Mouse (Mus musculus) gastrocnemius, postnatal 25 days (tissue): ENCODE data around the gene Akr1a1. TPM values are rescaled to one million over a fixed set of nuclear protein-coding genes. Genes with fewer than 3 reads are reported as not detected.

Experiments
- DNase-seq: peaks from one replicate; pipeline ENCODE4 v3.0.0; 2022
- total RNA-seq, 2 experiments: library from RNA; stranded (reverse); gene quantifications; 1 replicate in 1 of 2; 2 replicates in 1 of 2; pipeline ENCODE4 v1.2.3; 2021

Gene Akr1a1
- total RNA-seq, 2 experiments from 2014 or later, result 175 to 184 TPM

- no peak for DNase-seq
These were observed 8.0 kb upstream of the Akr1a1 start for GRCm38 (mm10) chr4:116659474-116659873.

DNA sequence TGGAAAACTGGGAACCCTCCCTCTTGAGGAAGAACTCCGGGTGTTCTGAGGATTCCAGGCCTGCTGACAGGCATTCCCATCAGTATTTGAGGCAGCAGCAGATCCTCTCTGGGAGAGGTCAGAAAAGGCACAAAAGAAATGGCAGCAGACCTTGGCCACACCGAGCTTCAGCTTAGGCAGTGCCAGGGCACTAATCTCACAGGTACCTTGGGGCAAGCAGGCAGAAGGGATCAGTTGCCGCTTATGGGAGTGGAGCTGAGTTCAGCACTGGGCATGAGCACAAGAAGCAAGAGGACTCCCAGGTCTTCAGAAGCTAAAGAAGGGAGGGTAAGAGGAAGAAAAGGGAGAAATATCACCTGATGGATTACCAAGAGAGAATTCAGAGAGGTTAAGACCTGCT lies 6.5 kb upstream of the Akr1a1 start:
- DNase-seq, result no peak

GRCm38 (mm10) chr4:116655658-116656057 lies 4.2 kb upstream of the Akr1a1 start:
- DNase-seq, result no peak

DNA sequence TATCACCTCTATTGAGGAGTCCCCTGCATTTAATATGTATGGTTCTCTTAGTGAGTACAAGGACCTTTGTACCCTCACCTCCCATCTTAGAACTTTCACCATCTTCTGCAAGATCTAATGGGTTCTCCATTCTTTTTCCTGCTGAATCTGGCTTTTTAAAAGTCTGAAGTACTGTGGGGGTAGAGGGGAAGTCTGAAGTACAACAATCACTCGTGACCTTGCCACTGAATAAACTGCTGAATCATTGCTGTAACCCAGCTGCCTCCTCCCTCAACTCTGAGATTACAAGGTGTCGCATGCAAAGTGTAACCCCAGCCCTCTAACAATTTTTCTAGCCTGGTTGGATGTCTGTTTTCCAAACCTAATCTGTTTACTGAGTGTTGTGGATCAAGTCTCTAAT lies 3.6 kb upstream of the Akr1a1 start:
- no peak for DNase-seq

- no peak for DNase-seq
These were observed 1.7 kb upstream of the Akr1a1 start for GRCm38 (mm10) chr4:116653228-116653627.

GRCm38 (mm10) chr4:116651797-116652135 lies 286 bp upstream of the Akr1a1 start:
- DNase-seq, result no peak

DNA sequence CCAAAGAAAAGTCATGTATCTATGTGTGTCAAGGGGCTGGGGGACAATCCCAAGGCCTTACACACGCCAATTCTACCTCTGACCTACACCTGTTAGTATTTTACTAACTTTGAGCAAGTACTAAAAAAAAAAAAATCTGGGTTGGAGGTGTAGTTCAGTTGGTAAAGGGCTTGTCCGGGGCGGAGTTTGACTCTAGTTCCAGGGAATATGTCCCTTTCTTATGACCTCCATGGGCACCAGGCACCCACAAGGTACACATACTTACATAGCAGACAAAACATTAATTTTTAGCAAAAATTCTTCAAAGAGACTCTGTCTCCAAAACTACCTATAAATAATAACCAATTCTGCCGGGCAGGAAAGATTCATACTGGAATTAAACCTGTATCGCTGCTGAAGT lies 1.1 kb downstream of the Akr1a1 start:
- no peak for DNase-seq

GRCm38 (mm10) chr4:116649411-116649810 lies 2.1 kb downstream of the Akr1a1 start:
- DNase-seq, result no peak

- no peak for DNase-seq
These were observed 5.9 kb downstream of the Akr1a1 start for GRCm38 (mm10) chr4:116645624-116646023.

- no peak for DNase-seq
These were observed 7.2 kb downstream of the Akr1a1 start for GRCm38 (mm10) chr4:116644326-116644725.

GRCm38 (mm10) chr4:116642071-116642470 lies 9.4 kb downstream of the Akr1a1 start:
- DNase-seq, result no peak

DNA sequence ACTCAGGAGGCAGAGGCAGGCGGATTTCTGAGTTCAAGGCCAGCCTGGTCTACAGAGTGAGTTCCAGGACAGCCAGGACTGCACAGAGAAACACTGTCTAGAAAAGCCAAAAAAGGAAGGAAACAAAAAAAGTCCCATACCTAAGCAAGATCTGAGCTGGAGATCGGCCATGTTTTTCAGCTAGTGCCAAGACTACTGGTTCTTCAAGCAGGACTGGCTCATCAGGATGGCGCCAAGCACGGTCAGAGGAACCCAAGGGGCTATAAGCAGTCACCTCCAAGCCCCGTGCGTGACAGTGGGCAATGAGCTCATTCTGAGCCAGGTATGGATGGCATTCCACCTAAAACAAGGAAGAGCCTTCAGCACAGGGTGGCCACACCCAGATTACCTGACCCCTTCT lies 12.7 kb downstream of the Akr1a1 start:
- no peak for DNase-seq

DNA sequence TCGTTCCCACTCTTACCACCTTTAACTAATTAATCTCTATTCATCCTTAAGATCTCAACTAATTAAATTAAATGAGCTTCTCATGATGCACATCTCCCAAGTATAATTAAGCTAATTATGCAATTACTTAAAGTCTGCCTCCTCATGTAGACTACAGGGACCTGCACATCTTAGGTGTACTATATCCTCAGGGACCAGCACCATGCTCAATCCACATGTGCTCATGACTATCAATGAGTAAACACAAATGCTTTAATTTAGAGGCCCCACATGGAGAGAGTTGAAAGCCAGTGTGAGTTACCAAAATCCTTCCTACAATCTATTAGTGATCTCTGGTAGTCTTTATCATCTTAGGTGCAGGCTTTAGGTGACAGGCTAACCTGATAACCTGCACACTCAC lies 16.3 kb downstream of the Akr1a1 start:
- DNase-seq, result no peak

GRCm38 (mm10) chr4:116627722-116628662 lies 23.5 kb downstream of the Akr1a1 start, which contains the start of gene Nasp:
TSS of gene Nasp (minus strand) at chr4:116627941.
- DNase-seq, result peak; percentile 75

DNA sequence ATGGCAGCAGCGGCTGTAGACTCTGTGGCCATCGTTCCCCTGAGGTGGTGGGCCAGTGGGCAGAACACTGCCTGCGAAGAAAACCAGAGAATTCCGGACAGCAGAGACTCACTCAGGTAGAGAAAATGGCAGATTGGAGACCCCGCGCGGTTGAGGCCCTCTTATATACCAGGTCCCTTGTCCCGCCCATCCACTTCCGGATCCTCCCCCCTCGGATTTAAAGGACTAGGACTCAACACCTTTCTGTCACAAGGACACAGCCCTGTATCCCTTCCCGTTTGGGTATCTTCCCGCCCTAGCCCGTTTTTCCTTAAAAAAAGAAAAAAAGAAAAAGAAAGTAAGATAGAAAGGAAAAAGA lies 24.1 kb downstream of the Akr1a1 start:
- peak; percentile 87 for DNase-seq

- peak; percentile 75 for DNase-seq
These were observed 24.7 kb downstream of the Akr1a1 start for GRCm38 (mm10) chr4:116626658-116627358.

GRCm38 (mm10) chr4:116624831-116625230 lies 26.6 kb downstream of the Akr1a1 start:
- no peak for DNase-seq

- no peak for DNase-seq
These were observed 36.2 kb downstream of the Akr1a1 start for GRCm38 (mm10) chr4:116615237-116615636.

DNA sequence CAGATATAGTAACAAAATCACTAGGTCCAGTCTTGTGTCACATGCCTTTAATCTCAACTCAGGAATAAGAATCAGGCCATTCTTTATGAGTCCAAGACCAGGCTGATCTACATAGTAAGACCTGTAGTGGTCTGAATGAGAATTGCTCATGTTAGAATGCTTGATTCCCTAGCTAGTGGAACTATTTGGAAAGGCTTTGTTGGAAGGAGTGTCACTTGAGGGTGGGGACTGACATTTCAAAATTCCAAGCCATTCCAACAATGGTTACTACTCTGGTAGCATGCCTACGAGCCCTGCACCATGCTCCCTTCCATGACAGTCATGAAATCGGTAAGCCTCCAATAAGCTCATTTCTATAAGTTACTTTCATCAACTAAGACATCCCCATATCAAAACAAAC lies 38.9 kb downstream of the Akr1a1 start:
- no peak for DNase-seq

GRCm38 (mm10) chr4:116596978-116597881 lies 54.2 kb downstream of the Akr1a1 start:
- peak; percentile 84 for DNase-seq

GRCm38 (mm10) chr4:116596379-116596778 lies 55.1 kb downstream of the Akr1a1 start, which contains the start of gene Ccdc17:
TSS of gene Ccdc17 (plus strand) at chr4:116596654.
- no peak for DNase-seq

GRCm38 (mm10) chr4:116595793-116596192 lies 55.7 kb downstream of the Akr1a1 start:
- DNase-seq, result no peak
